Mouse (Mus musculus) midbrain, embryonic 16.5 days (tissue): ENCODE measurements around the gene Spcs3. TPM values are rescaled to one million over a fixed set of nuclear protein-coding genes. Genes with fewer than 3 reads are reported as not detected.
"Not testable (repeated sequence)": the region's sequence is repeated elsewhere in the genome, so short reads cannot be mapped to it uniquely, and the experiment has no call there.

Experiments used
- ATAC-seq: fragments of 200-750 bp; cut with Nextera tagmentation; 2 replicates; pipeline ENCODE4 v1.8.0; 2017; ENCODE audit warnings: moderate TSS enrichment
- H3K27ac ChIP-seq: fragments of 300-500 bp; sonication (generic); 2 replicates; pipeline ENCODE4 v1.5.1; 2014; ENCODE audit warnings: mild to moderate bottlenecking, low read length, mixed read lengths
- H3K27me3 ChIP-seq: fragments of 300-500 bp; sonication (generic); 2 replicates; pipeline ENCODE4 v1.6.1; 2014; ENCODE audit warnings: low read depth, low read length, mixed read lengths; ENCODE audit not compliant: control insufficient read depth, insufficient read depth
- H3K36me3 ChIP-seq: fragments of 300-500 bp; sonication (generic); 2 replicates; pipeline ENCODE4 v1.6.1; 2014; ENCODE audit warnings: mild to moderate bottlenecking, low read length, moderate library complexity, mixed read lengths; ENCODE audit not compliant: control insufficient read depth, insufficient read depth
- H3K4me1 ChIP-seq: fragments of 300-500 bp; sonication (generic); 2 replicates; pipeline ENCODE4 v1.6.1; 2014; ENCODE audit warnings: mild to moderate bottlenecking, low read length, mixed read lengths; ENCODE audit not compliant: control insufficient read depth, insufficient read depth
- H3K4me2 ChIP-seq: fragments of 300-500 bp; sonication (generic); 2 replicates; pipeline ENCODE4 v1.6.1; 2014; ENCODE audit warnings: mild to moderate bottlenecking, low read length, mixed read lengths
- H3K4me3 ChIP-seq: fragments of 300-500 bp; sonication (generic); 2 replicates; pipeline ENCODE4 v1.5.1; 2014; ENCODE audit warnings: low read depth, mild to moderate bottlenecking, low read length, moderate library complexity, mixed read lengths
- H3K9ac ChIP-seq: fragments of 300-500 bp; sonication (generic); 2 replicates; pipeline ENCODE4 v1.6.1; 2014; ENCODE audit warnings: low read depth, low read length, mixed read lengths
- H3K9me3 ChIP-seq: fragments of 300-500 bp; sonication (generic); replicated peaks from 2 replicates; pipeline ENCODE4 v1.6.1; 2014; ENCODE audit warnings: mild to moderate bottlenecking, low read length, mixed read lengths; ENCODE audit not compliant: control insufficient read depth, poor library complexity, severe bottlenecking
- WGBS: fragments of 180-500 bp; shearing (Covaris S2); extraction: QIAGEN DNeasy Blood & Tissue Kit; methylation state at CpG from one replicate; pipeline ENCODE4 v1.1.7; 2014; 5-methylcytosine and 5-hydroxymethylcytosine counted together
- polyA plus RNA-seq: library from polyadenylated mRNA; unstranded; fragments of >200 nt; fragmentation: Nextera tagmentation; extraction: Ambion mirVana; gene quantifications from 2 replicates; pipeline ENCODE4 v1.2.1, GENCODE M21; 2015

Spcs3 gene
- polyA plus RNA-seq, 1 experiment from 2014 or later: 50.4 TPM

- WGBS: 84% methylated on average over 5 of the region's 5 CpGs
- H3K27me3 ChIP-seq, ATAC-seq: not testable (repeated sequence)
Measured at GRCm38 (mm10) chr8:54512200-54512599, 17.6 kb downstream of the Spcs3 start.

DNA sequence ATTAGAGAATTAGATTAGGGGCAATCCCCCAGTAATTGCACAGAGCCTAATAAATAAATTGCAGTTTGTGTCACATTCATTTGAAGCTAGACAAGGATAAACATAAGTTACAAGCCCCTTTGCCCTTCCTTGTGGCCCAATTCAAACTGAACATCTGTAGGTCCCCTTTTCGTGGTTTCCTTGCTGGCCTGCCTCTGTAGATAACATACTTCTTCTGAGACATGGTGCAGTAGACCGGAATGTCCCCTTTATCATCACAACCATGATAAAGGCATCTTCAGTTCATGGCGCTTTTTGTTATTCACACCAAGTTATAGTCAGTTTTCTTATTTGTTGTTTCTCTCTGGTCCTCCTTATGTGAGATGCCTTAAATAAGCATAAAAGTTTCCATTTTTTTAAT is 18.0 kb downstream of the Spcs3 start:
- H3K36me3 ChIP-seq: no peaks in the 10 kb centered on the region
- H3K27ac ChIP-seq: no peak overlapping the region
- H3K9me3 ChIP-seq: no peaks in the 10 kb centered on the region
- no peak overlapping the region for H3K9ac ChIP-seq
- no peaks in the 10 kb centered on the region for H3K27me3 ChIP-seq
- 92% methylated on average over 3 of the region's 3 CpGs for WGBS
- no peak for ATAC-seq
- no peak overlapping the region for H3K4me2 ChIP-seq
- H3K4me3 ChIP-seq: no peak overlapping the region
- peaks cover 12% of the 10 kb centered on the region for H3K4me1 ChIP-seq

More at GRCm38 (mm10) chr8:54512200-54512599, 17.6 kb downstream of the Spcs3 start:
- H3K4me3 ChIP-seq, H3K4me2 ChIP-seq, H3K27ac ChIP-seq, H3K36me3 ChIP-seq, H3K9ac ChIP-seq, H3K9me3 ChIP-seq: not testable (repeated sequence)
- peaks cover 12% of the 10 kb centered on the region for H3K4me1 ChIP-seq

GRCm38 (mm10) chr8:54509221-54509721 is 20.5 kb downstream of the Spcs3 start:
- H3K27me3 ChIP-seq: no peaks in the 10 kb centered on the region
- ATAC-seq: peak; percentile 94
- peaks cover 12% of the 10 kb centered on the region for H3K4me1 ChIP-seq
- H3K4me2 ChIP-seq: peak overlapping the region; percentile 62
- peak overlapping the region; percentile 46 for H3K9ac ChIP-seq
- no peaks in the 10 kb centered on the region for H3K9me3 ChIP-seq
- WGBS: 2% methylated on average over 10 of the region's 10 CpGs
- H3K36me3 ChIP-seq: no peaks in the 10 kb centered on the region
- peak overlapping the region; percentile 74 for H3K27ac ChIP-seq
- peak overlapping the region; percentile 42 for H3K4me3 ChIP-seq

GRCm38 (mm10) chr8:54508814-54509213 is 21.0 kb downstream of the Spcs3 start:
- Histone ChIP-seq H3K4me2 (peak overlapping the region; percentile 62), H3K9me3 (no peaks in the 10 kb centered on the region), H3K4me1 (peaks cover 12% of the 10 kb centered on the region), H3K27ac (peak overlapping the region; percentile 74), H3K27me3 (no peaks in the 10 kb centered on the region), H3K9ac (peak overlapping the region; percentile 43; the same call in 1 of the 2 replicates), H3K36me3 (no peaks in the 10 kb centered on the region), H3K4me3 (peak overlapping the region; percentile 42)
- 4% methylated on average over 5 of the region's 11 CpGs for WGBS
- ATAC-seq: peak; percentile 73

GRCm38 (mm10) chr8:54508096-54508456 is 21.7 kb downstream of the Spcs3 start:
- 20% methylated on average over 1 of the region's 1 CpGs for WGBS
- H3K27me3 ChIP-seq: no peaks in the 10 kb centered on the region
- H3K4me2 ChIP-seq: peak overlapping the region; percentile 62
- H3K9me3 ChIP-seq: no peaks in the 10 kb centered on the region
- no peaks in the 10 kb centered on the region for H3K36me3 ChIP-seq
- no peak; the same call in 1 of the 2 replicates for ATAC-seq
- H3K9ac ChIP-seq: no peak overlapping the region
- no peak overlapping the region for H3K4me3 ChIP-seq
- H3K4me1 ChIP-seq: peaks cover 12% of the 10 kb centered on the region
- H3K27ac ChIP-seq: peak overlapping the region; percentile 43; the same call in 1 of the 2 replicates

DNA sequence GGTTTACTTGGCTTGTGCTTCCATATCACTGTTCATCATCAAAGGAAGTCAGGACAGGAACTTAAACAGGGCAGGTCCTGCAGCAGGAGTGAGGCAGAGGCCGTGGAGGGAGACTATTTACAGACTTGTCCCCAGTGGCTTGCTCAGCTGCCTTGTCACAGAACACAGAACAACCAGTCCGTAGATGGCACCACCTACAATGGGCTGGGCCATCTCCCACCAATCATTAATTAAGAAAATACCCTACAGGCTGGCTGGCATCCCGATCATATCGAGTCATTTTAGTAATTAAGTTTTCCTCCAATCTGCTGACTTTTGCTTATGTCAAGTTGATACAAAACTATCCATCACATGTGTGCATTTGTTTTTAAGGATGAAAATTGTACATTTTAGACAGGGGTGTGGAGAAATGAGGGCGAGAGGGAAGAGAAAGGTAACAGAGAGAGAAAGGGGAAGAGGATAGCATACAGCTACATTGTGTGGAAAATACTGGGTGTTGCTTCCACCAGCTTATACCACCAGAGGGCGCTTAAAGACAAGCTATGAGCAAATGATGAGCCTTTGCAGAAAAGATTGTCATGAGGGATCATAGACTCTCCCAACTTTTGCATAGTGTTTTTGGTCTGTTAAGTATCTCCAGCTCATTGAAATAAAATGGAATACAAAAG is 22.2 kb downstream of the Spcs3 start:
- H3K4me3 ChIP-seq: no peak overlapping the region; the same call in 1 of the 2 replicates
- peaks cover 12% of the 10 kb centered on the region for H3K4me1 ChIP-seq
- 28% methylated on average over 6 of the region's 6 CpGs for WGBS
- no peaks in the 10 kb centered on the region for H3K9me3 ChIP-seq
- H3K27ac ChIP-seq: no peak overlapping the region
- no peak overlapping the region for H3K9ac ChIP-seq
- peak; percentile 67 for ATAC-seq
- H3K4me2 ChIP-seq: peak overlapping the region; percentile 31; the same call in 1 of the 2 replicates
- H3K27me3 ChIP-seq: no peaks in the 10 kb centered on the region
- H3K36me3 ChIP-seq: no peaks in the 10 kb centered on the region

GRCm38 (mm10) chr8:54505060-54505459 is 24.7 kb downstream of the Spcs3 start:
- ATAC-seq: no peak
- no peaks in the 10 kb centered on the region for H3K27me3 ChIP-seq
- 84% methylated on average over 2 of the region's 2 CpGs for WGBS
- no peak overlapping the region for H3K4me2 ChIP-seq
- no peak overlapping the region for H3K9ac ChIP-seq
- no peaks in the 10 kb centered on the region for H3K36me3 ChIP-seq
- no peak overlapping the region for H3K27ac ChIP-seq
- H3K4me3 ChIP-seq: no peak overlapping the region
- H3K4me1 ChIP-seq: peaks cover 12% of the 10 kb centered on the region
- H3K9me3 ChIP-seq: no peaks in the 10 kb centered on the region

DNA sequence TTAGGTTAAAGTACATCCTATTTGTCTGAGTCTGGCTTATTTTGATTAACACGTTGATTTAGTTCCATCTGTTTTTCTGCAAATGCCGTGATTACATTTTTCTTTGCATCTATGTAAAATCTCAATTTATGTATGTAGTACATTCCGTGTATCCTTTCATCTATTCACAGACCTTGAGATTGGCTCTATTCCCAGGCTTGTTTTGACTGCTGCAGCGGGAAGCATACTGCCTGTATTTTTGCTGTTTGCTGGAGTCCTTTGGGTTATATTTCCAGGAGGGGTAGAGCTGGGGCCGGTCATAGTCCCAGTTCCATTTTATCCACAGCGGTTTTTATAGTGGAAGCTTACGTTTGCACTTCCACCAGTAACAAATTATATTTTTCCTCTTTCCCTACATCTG is 26.7 kb downstream of the Spcs3 start:
- no peak for ATAC-seq
- Histone ChIP-seq H3K4me1 (peaks cover 3% of the 10 kb centered on the region; the same call in 1 of the 2 replicates), H3K9ac (no peak overlapping the region), H3K9me3 (no peaks in the 10 kb centered on the region), H3K4me3 (no peak overlapping the region), H3K36me3 (no peaks in the 10 kb centered on the region), H3K27ac (no peak overlapping the region), H3K4me2 (no peak overlapping the region), H3K27me3 (no peaks in the 10 kb centered on the region)
- whole genome bisulfite sequencing: 65% methylated on average over 7 of the region's 7 CpGs

GRCm38 (mm10) chr8:54493915-54494314 is 35.9 kb downstream of the Spcs3 start:
- H3K4me3 ChIP-seq: no peak overlapping the region
- H3K27ac ChIP-seq: no peak overlapping the region
- H3K36me3 ChIP-seq: no peaks in the 10 kb centered on the region
- WGBS: 65% methylated on average over 3 of the region's 3 CpGs
- H3K4me1 ChIP-seq: no peaks in the 10 kb centered on the region
- H3K9me3 ChIP-seq: no peaks in the 10 kb centered on the region
- no peak overlapping the region for H3K4me2 ChIP-seq
- H3K27me3 ChIP-seq: no peaks in the 10 kb centered on the region
- H3K9ac ChIP-seq: no peak overlapping the region
- ATAC-seq: no peak
